Mouse (Mus musculus) G1E (cell line): ENCODE measurements at regions not wholly inside any gene's neighbourhood (a gene's known extent, or its start where the extent isn't known, plus 50 kb on each side); places are given as distances from the start of the nearest gene placed in this dataset.

Source experiments
- CTCF ChIP-seq: IDR thresholded peaks from 2 replicates; pipeline ENCODE4 v1.5.1; 2012; ENCODE audit warnings: low read depth, low read length, inconsistent platforms, mixed read lengths
- GATA1 ChIP-seq: IDR thresholded peaks from 2 replicates; pipeline ENCODE4 v1.6.1; 2012; ENCODE audit warnings: borderline replicate concordance, low read length, inconsistent platforms, mixed read lengths
- GATA2 ChIP-seq: IDR thresholded peaks from 2 replicates; pipeline ENCODE4 v1.6.1; 2012; ENCODE audit warnings: low read depth, low read length, inconsistent platforms, borderline replicate concordance
- POLR2AphosphoS5 ChIP-seq: IDR thresholded peaks from 2 replicates; pipeline ENCODE4 v1.6.1; 2012; ENCODE audit warnings: low read depth, low read length, inconsistent platforms; ENCODE audit not compliant: insufficient replicate concordance
- TAL1 ChIP-seq: conservative IDR thresholded peaks from 2 replicates; pipeline ENCODE4 v1.6.1; 2012; ENCODE audit warnings: low read depth, low read length, inconsistent platforms, mixed read lengths

- TF ChIP-seq TAL1, result no peak
- TF ChIP-seq CTCF, result no peak
- TF ChIP-seq POLR2AphosphoS5, result no peak
- TF ChIP-seq GATA2, result no peak
- TF ChIP-seq GATA1, result no peak
These were observed 356.3 kb upstream of the Npvf start for GRCm38 (mm10) chr6:51010536-51010935.
